In the genomic region with DNA sequence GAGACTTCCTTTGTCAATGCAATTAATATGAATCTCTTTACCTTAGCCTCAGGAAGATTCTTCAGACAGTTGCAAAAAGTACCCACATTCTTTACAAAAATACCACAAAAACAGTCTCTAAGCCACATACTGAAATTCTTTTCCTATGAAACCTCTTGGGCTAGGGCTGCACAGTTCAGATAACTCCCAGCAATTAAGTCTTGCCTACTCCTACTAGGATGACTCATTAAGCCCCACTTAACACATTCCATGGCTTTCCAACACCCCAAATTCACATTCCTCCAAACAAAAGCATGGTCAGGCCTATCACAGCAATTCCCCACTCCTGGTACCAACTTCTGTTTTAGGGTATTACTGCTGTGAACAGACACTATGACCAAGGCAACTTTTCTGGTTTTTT, we compare ENCODE assay signal across 27 mouse cellular contexts. TPM values are rescaled to one million over a fixed set of nuclear protein-coding genes. Genes with fewer than 3 reads are reported as not detected.
"Had no signal": no experiment of that assay in that cellular context is flagged by ENCODE, and none has a peak within 500 bp of the region (broad histone marks: within the 10 kb centered on the region; RNA-seq: fewer than 3 reads in every experiment).

No protein-coding gene starts in this region.

- H3K4me3 ChIP-seq: heart, adult 2 months; heart, embryonic 12.5 days; hindbrain, embryonic 13.5 days; hindbrain, embryonic 15.5 days; limb, embryonic 10.5 days; limb, embryonic 12.5 days; liver, embryonic 13.5 days; liver, embryonic 15.5 days had no signal

- H3K9me3 ChIP-seq: heart, embryonic 12.5 days; hindbrain, embryonic 13.5 days; hindbrain, embryonic 15.5 days; limb, embryonic 10.5 days; liver, embryonic 13.5 days; liver, embryonic 15.5 days had no signal

- ATAC-seq: hindbrain, postnatal 0 days; intestine, embryonic 16.5 days; liver, postnatal 0 days had no signal

- H3K4me2 ChIP-seq: heart, embryonic 12.5 days; hindbrain, embryonic 13.5 days; hindbrain, embryonic 15.5 days; limb, embryonic 12.5 days; liver, embryonic 11.5 days; liver, embryonic 13.5 days; liver, embryonic 15.5 days had no signal

- H3K27me3 ChIP-seq: heart, embryonic 12.5 days; hindbrain, embryonic 13.5 days; hindbrain, embryonic 15.5 days; limb, embryonic 12.5 days; liver, embryonic 13.5 days; liver, embryonic 15.5 days had no signal

- H3K9ac ChIP-seq: heart, embryonic 12.5 days; hindbrain, embryonic 13.5 days; hindbrain, embryonic 15.5 days; limb, embryonic 12.5 days; liver, embryonic 13.5 days; liver, embryonic 15.5 days; liver, postnatal 0 days had no signal

- H3K4me1 ChIP-seq: heart, embryonic 12.5 days; hindbrain, embryonic 13.5 days; hindbrain, embryonic 15.5 days; limb, embryonic 10.5 days; limb, embryonic 12.5 days; liver, embryonic 13.5 days; liver, embryonic 15.5 days had no signal

- DNase-seq: gastrocnemius, postnatal 14 days; gastrocnemius, postnatal 36 days; heart, adult 2 months; heart, postnatal 14 days; heart, postnatal 36 days; kidney, adult 11 months; kidney, adult 2 months; kidney, adult 9 months; kidney, postnatal 10 days; kidney, postnatal 36 days; layer of hippocampus, adult 9-11 months; layer of hippocampus, postnatal 36 days; liver; liver, embryonic 13.5 days; liver, postnatal 0 days had no signal

- H3K27ac ChIP-seq: heart, adult 2 months; hindbrain, embryonic 13.5 days; hindbrain, embryonic 15.5 days; hindbrain, postnatal 0 days; limb, embryonic 10.5 days; limb, embryonic 12.5 days; liver, embryonic 13.5 days; liver, embryonic 15.5 days had no signal

RNA-seq across cellular contexts. Expression of gene Pdia2, which starts 20.3 kb away (rescaled TPM):
- total RNA-seq: gastrocnemius, adult 18-20 months; gastrocnemius, adult 8-10 months; gastrocnemius, postnatal 14 days; gastrocnemius, postnatal 36 days; heart, adult 2 months; heart, postnatal 14 days; heart, postnatal 36 days; hindbrain, postnatal 0 days had no signal
- polyA plus RNA-seq: heart, adult 2 months had no signal

RNA-seq across cellular contexts. Expression of gene Rgs11, which starts 24.1 kb away (rescaled TPM):
- polyA plus RNA-seq: liver, postnatal 0 days had no signal

RNA-seq across cellular contexts. Expression of gene Arhgdig, which starts 29.0 kb away (rescaled TPM):
- total RNA-seq: hematopoietic stem cell, adult 5-6 weeks had no signal
